Mouse (Mus musculus) C2C12 (cell line): Measurements from ENCODE around the gene Gpr37l1. TPM values are rescaled to one million over a fixed set of nuclear protein-coding genes. Genes with fewer than 3 reads are reported as not detected.

Experiments
- H3K27me3 ChIP-seq: one replicate; pipeline ENCODE4 v1.6.1; 2011; ENCODE audit not compliant: control insufficient read depth, insufficient read depth, insufficient read length
- H3K36me3 ChIP-seq: one replicate; pipeline ENCODE4 v1.6.1; 2011; ENCODE audit not compliant: control insufficient read depth, insufficient read depth
- H3K4me3 ChIP-seq: one replicate; pipeline ENCODE4 v1.5.1; 2011; ENCODE audit warnings: mild to moderate bottlenecking, control low read depth; ENCODE audit not compliant: poor library complexity, insufficient read depth, severe bottlenecking
- H3K79me2 ChIP-seq: one replicate; pipeline ENCODE4 v1.6.1; 2011; ENCODE audit not compliant: control insufficient read depth, insufficient read depth
- H3K79me3 ChIP-seq: one replicate; pipeline ENCODE4 v1.6.1; 2011; ENCODE audit warnings: low read depth, control low read depth
- H3ac ChIP-seq: one replicate; pipeline ENCODE3; 2011; ENCODE audit warnings: low read depth; ENCODE audit not compliant: control insufficient read depth, insufficient read length
- CEBPB ChIP-seq: IDR thresholded peaks from one replicate; pipeline ENCODE4 v1.6.1; 2011; ENCODE audit warnings: low read depth, mild to moderate bottlenecking, control low read depth, moderate library complexity
- CTCF ChIP-seq: IDR thresholded peaks from one replicate; pipeline ENCODE4 v1.5.1; 2011; ENCODE audit not compliant: control insufficient read depth, insufficient read depth, insufficient read length
- FOSL1 ChIP-seq: IDR thresholded peaks from one replicate; pipeline ENCODE4 v1.8.0; 2011; ENCODE audit warnings: mild to moderate bottlenecking, low read length; ENCODE audit not compliant: poor library complexity, insufficient read depth, severe bottlenecking
- MAX ChIP-seq: IDR thresholded peaks from one replicate; pipeline ENCODE4 v1.6.1; 2011; ENCODE audit warnings: mild to moderate bottlenecking, control low read depth
- MYOD1 ChIP-seq: IDR thresholded peaks from one replicate; pipeline ENCODE4 v1.6.1; 2011; ENCODE audit warnings: low read depth; ENCODE audit not compliant: control insufficient read depth, insufficient read length
- MYOG ChIP-seq: IDR thresholded peaks from one replicate; pipeline ENCODE4 v1.6.1; 2011; ENCODE audit not compliant: control insufficient read depth, insufficient read length; ENCODE audit errors: extremely low read depth
- USF1 ChIP-seq: IDR thresholded peaks from one replicate; pipeline ENCODE4 v1.6.1; 2011; ENCODE audit warnings: low read depth, mild to moderate bottlenecking, control low read depth, moderate library complexity
- polyA plus RNA-seq: library from polyadenylated mRNA; unstranded; fragments of >200 nt; fragmentation: generic; extraction: Trizol; gene quantifications from one replicate; pipeline ENCODE4 v1.2.1, GENCODE M21; 2012; ENCODE audit warnings: missing spikeins

Gene Gpr37l1
- polyA plus RNA-seq, 1 experiment, result not detected

GRCm38 (mm10) chr1:135177724-135178123, 10.2 kb upstream of the Gpr37l1 start:
- TF ChIP-seq USF1 (no peak), CEBPB (no peak), MAX (no peak)
- Histone ChIP-seq H3ac (no peak overlapping the region), H3K79me3 (no peaks in the 10 kb centered on the region), H3K27me3 (no peaks in the 10 kb centered on the region), H3K79me2 (no peaks in the 10 kb centered on the region), H3K4me3 (no peak overlapping the region), H3K36me3 (no peaks in the 10 kb centered on the region)

DNA sequence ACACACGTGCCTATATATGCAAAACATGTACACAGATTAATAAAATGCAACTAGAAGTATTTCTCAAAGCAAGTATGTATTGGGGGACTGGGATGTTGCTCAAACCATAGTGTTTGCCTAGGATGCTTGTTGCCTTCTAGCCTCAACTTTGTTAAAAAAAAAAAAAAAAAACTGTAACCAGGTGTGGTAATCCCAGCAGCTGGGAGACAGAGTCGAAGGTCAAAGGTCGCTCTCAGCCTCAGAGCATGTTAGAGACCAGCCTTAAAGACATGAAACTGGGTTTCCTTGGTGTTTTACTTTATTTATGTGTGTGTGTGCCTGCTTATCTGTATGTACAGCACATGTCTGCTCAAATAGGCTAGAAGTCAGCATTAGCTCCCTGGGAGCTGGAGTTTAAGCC, 7.7 kb upstream of the Gpr37l1 start:
- Histone ChIP-seq H3K79me3 (no peaks in the 10 kb centered on the region), H3K27me3 (no peaks in the 10 kb centered on the region), H3K4me3 (no peak overlapping the region), H3ac (no peak overlapping the region), H3K79me2 (no peaks in the 10 kb centered on the region), H3K36me3 (no peaks in the 10 kb centered on the region)
- TF ChIP-seq CEBPB (no peak), MYOG (no peak), FOSL1 (no peak), MYOD1 (no peak), MAX (no peak)

- no peaks in the 10 kb centered on the region for H3K36me3 ChIP-seq
- TF ChIP-seq MYOG (no peak), MYOD1 (no peak), CEBPB (no peak), CTCF (no peak), FOSL1 (no peak), USF1 (no peak), MAX (no peak)
- no peaks in the 10 kb centered on the region for H3K79me3 ChIP-seq
- H3ac ChIP-seq, result no peak overlapping the region
- H3K27me3 ChIP-seq, result no peaks in the 10 kb centered on the region
- no peak overlapping the region for H3K4me3 ChIP-seq
- H3K79me2 ChIP-seq, result no peaks in the 10 kb centered on the region
Measured at GRCm38 (mm10) chr1:135173311-135173710, 5.8 kb upstream of the Gpr37l1 start.

GRCm38 (mm10) chr1:135171984-135172383, 4.5 kb upstream of the Gpr37l1 start:
- no peak for TF ChIP-seq MAX
- TF ChIP-seq FOSL1, result no peak
- no peak for TF ChIP-seq MYOG
- TF ChIP-seq CEBPB, result no peak
- TF ChIP-seq USF1, result no peak
- no peak for TF ChIP-seq CTCF
- TF ChIP-seq MYOD1, result no peak
- no peak overlapping the region for H3ac ChIP-seq

GRCm38 (mm10) chr1:135171202-135171601, 3.7 kb upstream of the Gpr37l1 start:
- Histone ChIP-seq H3K79me3 (no peaks in the 10 kb centered on the region), H3ac (no peak overlapping the region), H3K79me2 (no peaks in the 10 kb centered on the region), H3K36me3 (no peaks in the 10 kb centered on the region), H3K27me3 (peaks cover 3% of the 10 kb centered on the region), H3K4me3 (no peak overlapping the region)
- no peak for TF ChIP-seq MAX
- TF ChIP-seq MYOD1, result no peak
- no peak for TF ChIP-seq FOSL1
- no peak for TF ChIP-seq MYOG
- no peak for TF ChIP-seq CTCF
- no peak for TF ChIP-seq CEBPB
- no peak for TF ChIP-seq USF1

More at GRCm38 (mm10) chr1:135171984-135172383, 4.5 kb upstream of the Gpr37l1 start:
- H3K36me3 ChIP-seq, result no peaks in the 10 kb centered on the region
- H3K79me3 ChIP-seq, result no peaks in the 10 kb centered on the region
- no peaks in the 10 kb centered on the region for H3K79me2 ChIP-seq
- H3K4me3 ChIP-seq, result no peak overlapping the region
- H3K27me3 ChIP-seq, result peaks cover 2% of the 10 kb centered on the region

GRCm38 (mm10) chr1:135170299-135170698, 2.8 kb upstream of the Gpr37l1 start:
- Histone ChIP-seq H3K4me3 (no peak overlapping the region), H3K27me3 (peaks cover 3% of the 10 kb centered on the region), H3ac (no peak overlapping the region), H3K79me2 (no peaks in the 10 kb centered on the region), H3K79me3 (no peaks in the 10 kb centered on the region), H3K36me3 (no peaks in the 10 kb centered on the region)
- no peak for TF ChIP-seq MYOD1
- TF ChIP-seq CEBPB, result no peak
- TF ChIP-seq CTCF, result no peak
- TF ChIP-seq USF1, result no peak
- no peak for TF ChIP-seq FOSL1
- no peak for TF ChIP-seq MAX
- no peak for TF ChIP-seq MYOG
